Mouse (Mus musculus) liver, embryonic 18 days (tissue): ENCODE measurements around the gene Arhgef17. TPM values are rescaled to one million over a fixed set of nuclear protein-coding genes. Genes with fewer than 3 reads are reported as not detected.

Source experiments
- polyA plus RNA-seq: library from polyadenylated mRNA; depleted of rRNA; stranded (reverse); fragments of >200 nt; gene quantifications from 2 replicates; pipeline ENCODE4 v1.2.3, GENCODE M21; 2012; rRNA removed

Gene Arhgef17
- polyA plus RNA-seq: 1.7 and 2.1 TPM in 2 replicates

GRCm38 (mm10) chr7:100931926-100932480, at the start of gene Arhgef17:
Gene Arhgef17 (minus strand): TSS chr7:100932107.

DNA sequence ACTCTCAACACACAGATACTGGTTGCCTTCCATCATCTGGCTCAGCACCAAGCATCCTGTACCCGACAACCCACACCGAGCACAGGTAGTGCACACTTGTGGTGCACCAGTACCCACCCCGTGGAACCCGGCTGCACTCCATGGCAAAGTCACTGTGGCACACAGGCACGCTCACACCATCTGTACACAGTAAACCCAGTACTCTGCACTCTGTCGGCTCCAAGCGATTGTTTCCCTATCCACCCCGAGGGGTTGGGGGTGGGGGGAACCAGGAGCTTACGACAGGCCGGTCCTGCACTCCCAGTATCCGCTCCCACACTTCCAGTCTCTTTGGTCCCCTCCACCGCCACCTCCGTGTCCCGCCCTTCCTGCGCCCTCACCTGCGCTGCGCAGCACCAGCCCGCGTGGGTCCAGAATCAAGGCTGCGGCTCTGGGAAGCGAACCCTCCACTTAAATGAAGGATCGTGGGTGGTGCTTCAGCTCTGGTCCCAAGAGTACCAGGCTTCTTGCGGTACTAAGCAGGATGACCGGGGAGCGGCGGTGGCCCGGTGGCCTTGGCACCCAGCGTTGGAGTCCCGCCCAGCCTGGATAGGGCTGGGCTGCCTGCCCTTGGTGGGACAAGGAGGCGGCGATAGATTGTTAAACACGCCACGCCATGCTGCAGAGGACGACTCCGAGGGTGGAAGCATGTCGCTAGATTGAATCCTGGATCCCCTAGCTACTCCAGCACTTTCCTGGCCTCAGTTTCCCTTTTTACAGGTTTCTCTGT, 42.4 kb upstream of the Arhgef17 start, which contains the start of gene P2ry6:
Gene P2ry6 (minus strand): TSS at position 515 of the 769 bp plus-strand sequence.

DNA sequence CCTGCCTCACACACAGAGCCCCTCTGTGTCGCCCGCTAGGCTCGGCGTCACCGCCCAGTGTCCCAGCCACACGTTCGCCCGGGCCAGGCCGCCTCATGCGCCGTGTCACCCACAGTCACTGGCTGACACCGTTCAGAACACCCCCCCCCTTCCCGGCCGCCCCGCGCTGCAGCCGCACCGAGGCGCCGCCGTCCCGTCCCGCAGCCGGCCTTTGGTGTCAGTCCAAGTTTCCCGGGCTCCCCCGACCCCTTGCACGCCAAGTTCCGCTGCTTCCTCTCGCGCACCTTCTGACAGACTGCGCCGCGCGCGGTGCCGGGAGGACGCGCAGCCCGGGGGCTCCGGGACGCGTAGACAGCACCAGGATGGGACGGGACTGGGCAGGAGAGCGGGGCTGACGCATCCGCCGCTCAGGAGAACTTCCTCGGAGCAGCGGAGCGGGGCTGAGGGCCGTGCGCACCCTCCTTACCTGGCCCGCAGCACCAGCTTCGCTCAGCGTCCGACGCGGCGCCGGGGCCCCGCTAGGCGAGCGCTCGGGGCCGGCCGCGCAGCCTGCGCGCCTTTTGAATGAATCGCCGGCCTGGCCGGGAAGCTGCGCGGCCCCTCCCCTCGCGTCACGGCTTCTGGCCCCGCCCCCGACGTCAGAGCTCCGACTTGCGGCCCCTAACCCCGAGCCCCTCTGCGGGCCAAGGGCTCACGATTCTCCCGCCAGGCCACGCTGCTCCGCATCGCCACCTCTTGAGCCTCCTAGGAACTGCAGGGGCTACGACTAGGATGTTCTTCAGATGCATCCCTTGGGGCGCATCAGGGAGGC, 68.9 kb downstream of the Arhgef17 start, which contains the start of gene Relt:
Gene Relt (minus strand): TSS at position 619 of the 811 bp plus-strand sequence.

Other genes with a start within 250 kb of the Arhgef17 start
- gene Fam168a, start 225.5 kb downstream of the Arhgef17 start, polyA plus RNA-seq: 4.3 and 5.0 TPM in 2 replicates
- 12.6 and 14.5 TPM in 2 replicates for gene Relt, start 68.7 kb downstream of the Arhgef17 start, polyA plus RNA-seq
- 4.4 and 4.7 TPM in 2 replicates for gene P2ry6, start 42.5 kb upstream of the Arhgef17 start, polyA plus RNA-seq
- gene P2ry2, start 80.8 kb upstream of the Arhgef17 start, polyA plus RNA-seq: 4.0 and 4.3 TPM in 2 replicates
- 4.9 and 5.1 TPM in 2 replicates for gene Fchsd2, start 160.8 kb upstream of the Arhgef17 start, polyA plus RNA-seq